In the genomic region with DNA sequence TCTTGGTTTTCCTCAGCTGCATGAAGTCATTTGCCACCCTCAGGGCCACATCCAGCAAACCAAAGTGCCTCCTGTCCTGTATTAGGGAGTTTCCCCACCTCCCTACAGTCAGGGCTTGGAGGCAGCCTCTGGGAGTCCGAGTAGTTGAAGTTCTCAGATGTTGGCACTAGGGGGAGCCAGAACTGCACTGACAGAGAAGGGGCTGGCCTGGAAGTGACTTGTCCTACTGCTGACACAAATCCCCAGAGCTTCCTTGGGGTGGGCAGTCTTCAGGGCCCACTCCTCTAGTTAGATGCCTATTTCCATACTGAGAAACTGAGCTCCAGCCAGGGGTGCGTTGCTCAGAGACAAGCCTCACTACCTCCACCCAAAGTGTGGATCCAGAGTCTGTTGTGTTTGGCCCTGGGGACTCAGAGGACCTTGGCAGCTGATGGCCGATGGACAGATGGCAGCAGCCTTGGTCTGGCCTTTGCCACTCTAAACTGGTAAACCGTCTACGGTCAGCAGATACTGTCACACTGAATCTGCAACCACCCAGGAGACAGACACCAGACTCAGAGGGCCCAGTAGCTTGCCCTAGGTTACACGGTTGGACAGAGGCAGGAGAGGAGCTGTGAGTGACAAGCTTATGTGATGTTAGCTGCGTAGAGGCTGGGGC, we compare ENCODE assay signal across 8 mouse cellular contexts. TPM values are rescaled to one million over a fixed set of nuclear protein-coding genes. Genes with fewer than 3 reads are reported as not detected.
DNase-seq lines count a peak whose midpoint lies in the region; ATAC-seq lines count a peak whose summit lies in the region.

No protein-coding gene starts in this region.

- no peaks in the 10 kb centered on the region for H3K9me3 ChIP-seq in midbrain, embryonic 11.5 days (ENCODE audit: control insufficient read depth, low read length)
- H3K9me3 ChIP-seq in midbrain, embryonic 16.5 days (replicated peaks; ENCODE audit: control insufficient read depth, low read length, poor library complexity, severe bottlenecking): no peaks in the 10 kb centered on the region
- no peaks in the 10 kb centered on the region for H3K9me3 ChIP-seq in hindbrain, embryonic 14.5 days (ENCODE audit: control insufficient read depth, low read length)

- H3K27me3 ChIP-seq in midbrain, embryonic 11.5 days (ENCODE audit: control insufficient read depth, insufficient read depth, low read length): no peaks in the 10 kb centered on the region
- no peaks in the 10 kb centered on the region for H3K27me3 ChIP-seq in midbrain, embryonic 16.5 days (ENCODE audit: control insufficient read depth, insufficient read depth, low read depth, low read length)
- H3K27me3 ChIP-seq in hindbrain, embryonic 14.5 days (ENCODE audit: control insufficient read depth, insufficient read depth, low read length): no peaks in the 10 kb centered on the region

- 59% methylated on average over 7 of the region's 7 CpGs for WGBS in midbrain, embryonic 11.5 days
- WGBS in midbrain, embryonic 16.5 days: 54% methylated on average over 7 of the region's 7 CpGs
- 38% methylated on average over 7 of the region's 7 CpGs for WGBS in hindbrain, embryonic 14.5 days

- ATAC-seq in midbrain, embryonic 11.5 days (ENCODE audit: low FRiP score): peak; percentile 54
- ATAC-seq in midbrain, embryonic 16.5 days: no peak
- ATAC-seq in hindbrain, embryonic 14.5 days (ENCODE audit: low FRiP score): no peak

- peak; percentile 97 for DNase-seq in midbrain, embryonic 11.5 days (ENCODE audit: low spot score, missing footprints)
- DNase-seq in cerebellum, adult 9-10 months: peak; percentile 88
- peak; percentile 89 for DNase-seq in gastrocnemius, adult 18-20 months (ENCODE audit: low spot score)
- peak; percentile 81 for DNase-seq in hindbrain, embryonic 14.5 days (ENCODE audit: low spot score)
- peak; percentile 59 to 80 for DNase-seq in layer of hippocampus, postnatal 25 days (ENCODE audit: extremely low spot score in 1 of 2, low spot score in 1 of 2)
- peak; percentile 92 for DNase-seq in lung, postnatal 36 days
- peak; percentile 70 for DNase-seq in right cerebral cortex, postnatal 4 days

- no peak overlapping the region for H3K4me2 ChIP-seq in midbrain, embryonic 11.5 days
- no peak overlapping the region for H3K4me2 ChIP-seq in midbrain, embryonic 16.5 days (ENCODE audit: low read length)
- H3K4me2 ChIP-seq in hindbrain, embryonic 14.5 days (replicated peaks): no peak overlapping the region

- no peak overlapping the region for H3K4me3 ChIP-seq in midbrain, embryonic 11.5 days (ENCODE audit: low read depth, low read length)
- H3K4me3 ChIP-seq in midbrain, embryonic 16.5 days (ENCODE audit: low read depth, low read length): no peak overlapping the region
- H3K4me3 ChIP-seq in hindbrain, embryonic 14.5 days (replicated peaks; ENCODE audit: low read length): no peak overlapping the region

- peaks cover 15% of the 10 kb centered on the region for H3K4me1 ChIP-seq in midbrain, embryonic 11.5 days (ENCODE audit: control insufficient read depth, insufficient read depth, low read length)
- H3K4me1 ChIP-seq in midbrain, embryonic 16.5 days (ENCODE audit: control insufficient read depth, insufficient read depth, low read length): peaks cover 27% of the 10 kb centered on the region
- H3K4me1 ChIP-seq in hindbrain, embryonic 14.5 days (replicated peaks; ENCODE audit: control insufficient read depth, insufficient read depth, low read length): peaks cover 11% of the 10 kb centered on the region

- H3K9ac ChIP-seq in midbrain, embryonic 11.5 days (ENCODE audit: low read length): no peak overlapping the region
- no peak overlapping the region for H3K9ac ChIP-seq in midbrain, embryonic 16.5 days (ENCODE audit: low read depth, low read length)
- H3K9ac ChIP-seq in hindbrain, embryonic 14.5 days: no peak overlapping the region

- no peaks in the 10 kb centered on the region for H3K36me3 ChIP-seq in midbrain, embryonic 11.5 days (ENCODE audit: control insufficient read depth, insufficient read depth, low read length)
- 0 out of 2 replicates have a peak, but pooled peaks cover 2% of the 10 kb centered on the region for H3K36me3 ChIP-seq in midbrain, embryonic 16.5 days (ENCODE audit: control insufficient read depth, insufficient read depth, low read length)
- peaks cover 3% of the 10 kb centered on the region; the same call in 1 of the 2 replicates for H3K36me3 ChIP-seq in hindbrain, embryonic 14.5 days (replicated peaks; ENCODE audit: control insufficient read depth, insufficient read depth)

- H3K27ac ChIP-seq in midbrain, embryonic 11.5 days (ENCODE audit: low read depth, low read length): no peak overlapping the region
- H3K27ac ChIP-seq in midbrain, embryonic 16.5 days (ENCODE audit: low read length): no peak overlapping the region
- H3K27ac ChIP-seq in hindbrain, embryonic 14.5 days: no peak overlapping the region

RNA-seq across cellular contexts. Expression of a gene that starts 10.3 kb away (rescaled TPM):
- 18.3 and 22.0 TPM in 2 replicates for polyA plus RNA-seq in midbrain, embryonic 11.5 days (2014; fragmentation: Nextera tagmentation; extraction: Ambion mirVana)
- polyA plus RNA-seq in midbrain, embryonic 16.5 days (2015; fragmentation: Nextera tagmentation; extraction: Ambion mirVana): 107 and 108 TPM in 2 replicates
- 1,000 to 10,000 TPM; 1,543 to 1,586 TPM for total RNA-seq in gastrocnemius, adult 18-20 months (2021)
- 78.1 and 82.0 TPM in 2 replicates for polyA plus RNA-seq in hindbrain, embryonic 14.5 days (2014; fragmentation: Nextera tagmentation; extraction: Ambion mirVana)
- total RNA-seq in layer of hippocampus, postnatal 25 days (2021): 100 to 1,000 TPM; 127 to 140 TPM

RNA-seq across cellular contexts. Expression of a gene that starts 14.5 kb away (rescaled TPM):
- polyA plus RNA-seq in midbrain, embryonic 11.5 days (2014; fragmentation: Nextera tagmentation; extraction: Ambion mirVana): 20.5 and 22.7 TPM in 2 replicates
- 27.2 and 30.3 TPM in 2 replicates for polyA plus RNA-seq in midbrain, embryonic 16.5 days (2015; fragmentation: Nextera tagmentation; extraction: Ambion mirVana)
- 10 to 100 TPM; 21.1 to 34.1 TPM for total RNA-seq in gastrocnemius, adult 18-20 months (2021)
- polyA plus RNA-seq in hindbrain, embryonic 14.5 days (2014; fragmentation: Nextera tagmentation; extraction: Ambion mirVana): 28.1 and 30.5 TPM in 2 replicates
- total RNA-seq in layer of hippocampus, postnatal 25 days (2021): 10 to 100 TPM; 17.4 to 24.2 TPM

RNA-seq across cellular contexts. Expression of a gene that starts 32.4 kb away (rescaled TPM):
- polyA plus RNA-seq in midbrain, embryonic 11.5 days (2014; fragmentation: Nextera tagmentation; extraction: Ambion mirVana): 3.4 and 4.5 TPM in 2 replicates
- polyA plus RNA-seq in midbrain, embryonic 16.5 days (2015; fragmentation: Nextera tagmentation; extraction: Ambion mirVana): 26.5 and 36.4 TPM in 2 replicates
- 10 to 100 TPM; 47.0 to 52.2 TPM for total RNA-seq in gastrocnemius, adult 18-20 months (2021)
- 8.5 and 9.3 TPM in 2 replicates for polyA plus RNA-seq in hindbrain, embryonic 14.5 days (2014; fragmentation: Nextera tagmentation; extraction: Ambion mirVana)
- total RNA-seq in layer of hippocampus, postnatal 25 days (2021): 100 to 1,000 TPM; 105 to 124 TPM

RNA-seq across cellular contexts. Expression of a gene that starts 45.0 kb away (rescaled TPM):
- polyA plus RNA-seq in midbrain, embryonic 11.5 days (2014; fragmentation: Nextera tagmentation; extraction: Ambion mirVana): 13.2 and 13.6 TPM in 2 replicates
- polyA plus RNA-seq in midbrain, embryonic 16.5 days (2015; fragmentation: Nextera tagmentation; extraction: Ambion mirVana): 33.4 and 39.0 TPM in 2 replicates
- total RNA-seq in gastrocnemius, adult 18-20 months (2021): 10 to 100 TPM; 13.5 to 19.8 TPM
- 32.3 and 36.8 TPM in 2 replicates for polyA plus RNA-seq in hindbrain, embryonic 14.5 days (2014; fragmentation: Nextera tagmentation; extraction: Ambion mirVana)
- 10 to 100 TPM; 41.4 to 48.8 TPM for total RNA-seq in layer of hippocampus, postnatal 25 days (2021)

RNA-seq across cellular contexts. Expression of a gene that starts 56.4 kb away (rescaled TPM):
- 0.25 and 0.49 TPM in 2 replicates for polyA plus RNA-seq in midbrain, embryonic 11.5 days (2014; fragmentation: Nextera tagmentation; extraction: Ambion mirVana)
- polyA plus RNA-seq in midbrain, embryonic 16.5 days (2015; fragmentation: Nextera tagmentation; extraction: Ambion mirVana): 0.52 and 1.1 TPM in 2 replicates
- total RNA-seq in gastrocnemius, adult 18-20 months (2021): not detected
- polyA plus RNA-seq in hindbrain, embryonic 14.5 days (2014; fragmentation: Nextera tagmentation; extraction: Ambion mirVana): 0.48 and 0.81 TPM in 2 replicates
- total RNA-seq in layer of hippocampus, postnatal 25 days (2021): under 1 TPM in 1 of 2 experiments, not detected in 1; 0.33 TPM
